Mouse (Mus musculus): ENCODE measurements around the gene Thsd7b.
"Not testable (repeated sequence)": the region's sequence is repeated elsewhere in the genome, so short reads cannot be mapped to it uniquely, and the experiment has no call there.

Gene Thsd7b

DNA sequence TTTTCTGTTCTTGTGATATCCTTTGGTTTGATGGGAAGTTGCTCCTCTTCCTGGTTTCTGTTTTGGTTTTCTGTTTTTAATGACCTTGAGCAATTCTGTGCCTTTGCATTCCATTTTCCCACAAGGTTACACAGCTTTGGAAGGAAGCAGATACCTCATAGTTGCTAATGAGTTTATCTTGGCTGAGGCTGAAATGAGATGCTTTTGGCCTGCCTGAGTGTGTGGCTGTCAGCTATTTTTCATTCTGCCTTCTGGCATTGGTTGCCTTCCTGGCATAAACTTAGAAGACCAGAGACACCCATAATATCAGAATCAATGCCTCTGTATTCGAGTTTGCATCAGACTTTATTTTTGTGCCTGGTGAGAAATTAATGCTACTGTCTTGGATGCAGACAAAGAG is 614.8 kb downstream of the Thsd7b start:
- DNase-seq = no peak

DNA sequence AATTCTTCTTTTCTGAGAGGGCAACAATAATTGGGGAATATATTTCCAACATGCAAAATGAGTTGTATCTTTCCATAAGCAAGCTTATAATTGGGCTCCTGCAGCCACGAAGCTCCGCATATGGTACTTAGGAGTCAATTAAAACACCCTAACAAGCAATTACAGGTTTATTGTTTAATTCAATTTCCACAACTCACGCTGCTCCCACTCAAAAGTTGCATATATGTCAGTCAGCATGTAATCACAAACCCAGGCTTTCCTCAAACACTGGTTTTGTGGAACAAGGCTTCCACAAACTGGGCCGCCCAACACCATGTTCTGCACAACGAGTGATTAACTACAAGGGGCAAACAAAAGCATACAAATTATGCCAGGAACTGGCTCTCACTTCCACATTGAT is 625.0 kb downstream of the Thsd7b start:
- no peak for DNase-seq

DNA sequence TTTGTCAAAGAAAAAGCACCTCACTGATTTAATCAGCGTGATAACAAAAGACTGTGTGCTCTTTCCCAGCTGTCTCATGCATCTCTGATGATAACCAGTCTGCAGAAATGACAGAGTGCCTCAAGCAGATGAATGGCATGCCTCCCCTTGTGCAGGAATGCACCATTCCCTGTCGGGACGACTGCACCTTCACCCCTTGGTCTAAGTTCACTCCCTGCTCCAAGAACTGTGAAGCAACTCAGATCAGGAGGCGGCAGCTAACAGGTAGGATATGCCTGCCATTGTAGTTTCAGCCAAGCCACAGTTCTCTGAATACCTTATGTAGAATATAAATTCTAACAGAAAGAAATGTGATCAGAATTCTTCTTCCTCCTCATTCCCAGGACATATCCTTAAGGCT is 642.4 kb downstream of the Thsd7b start:
- no peak for DNase-seq

DNA sequence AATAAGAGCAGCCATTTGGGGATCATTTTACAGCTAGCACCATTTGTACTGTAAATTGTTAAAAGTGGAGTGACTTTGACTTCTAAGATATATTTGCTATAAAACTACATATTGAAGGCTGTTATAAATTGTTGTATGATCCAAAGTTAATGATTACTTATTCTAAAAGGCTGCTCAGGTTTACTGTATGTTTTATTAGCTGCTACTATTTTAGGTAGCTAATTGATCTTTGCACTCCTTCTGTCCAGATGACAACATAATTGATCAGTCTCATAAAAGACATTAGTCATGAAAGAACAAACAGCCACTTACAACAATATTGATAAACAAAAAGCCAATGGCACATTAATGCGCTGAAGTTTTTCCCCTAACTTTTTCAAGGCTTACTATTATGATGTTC is 644.5 kb downstream of the Thsd7b start:
- DNase-seq = no peak

GRCm38 (mm10) chr1:129919385-129919784 is 646.3 kb downstream of the Thsd7b start:
- DNase-seq = peak in 1 of 2 experiments; percentile 8

DNA sequence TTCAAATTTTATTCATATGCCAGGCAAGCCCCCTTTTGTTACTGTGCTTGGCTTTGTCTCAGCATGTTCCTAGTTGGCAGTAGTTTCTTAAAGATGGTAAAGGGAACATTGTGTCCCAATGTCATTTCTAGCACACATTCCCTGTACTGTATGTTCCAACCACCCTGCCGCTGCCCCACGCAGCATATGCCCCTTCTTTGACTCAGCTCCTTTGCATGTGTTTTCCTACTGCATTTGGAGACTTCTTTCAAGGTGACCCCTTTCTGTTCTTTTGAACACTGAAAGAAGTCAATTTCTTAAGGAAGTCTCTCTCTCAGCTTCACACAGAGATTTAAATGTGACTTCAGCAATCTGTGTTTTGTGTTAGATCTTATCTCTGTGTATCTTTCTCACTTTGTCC is 657.9 kb downstream of the Thsd7b start:
- DNase-seq = no peak

GRCm38 (mm10) chr1:129943116-129943515 is 670.0 kb downstream of the Thsd7b start:
- no peak for DNase-seq

- DNase-seq = no peak
Measured at GRCm38 (mm10) chr1:129947026-129947425, 673.9 kb downstream of the Thsd7b start.

DNA sequence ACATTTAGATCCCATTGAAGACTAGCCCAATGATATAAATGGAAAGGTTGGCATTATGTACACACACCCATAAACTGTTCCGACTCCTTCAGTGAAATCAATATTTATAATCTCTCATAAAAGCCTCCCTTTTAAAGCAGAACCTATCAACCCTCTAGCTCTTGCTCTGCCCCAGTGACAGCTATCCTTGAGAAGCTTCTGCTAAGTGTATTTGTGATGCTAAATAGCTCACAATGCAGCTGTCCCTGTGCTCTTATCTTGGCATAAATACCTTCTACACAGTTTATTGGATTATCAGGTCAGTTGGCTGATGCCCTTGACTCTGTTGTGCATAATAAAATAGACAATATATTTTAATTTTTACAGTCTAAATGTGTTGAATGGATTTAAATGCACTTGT is 682.4 kb downstream of the Thsd7b start:
- no peak for DNase-seq

- no peak for DNase-seq
Measured at GRCm38 (mm10) chr1:129956625-129957024, 683.5 kb downstream of the Thsd7b start.

GRCm38 (mm10) chr1:129959352-129959751 is 686.2 kb downstream of the Thsd7b start:
- not testable (repeated sequence) for DNase-seq

- DNase-seq = no peak
Measured at GRCm38 (mm10) chr1:129963166-129963565, 690.1 kb downstream of the Thsd7b start.

GRCm38 (mm10) chr1:129989247-129989646 is 716.1 kb downstream of the Thsd7b start:
- DNase-seq = not testable (repeated sequence)

DNA sequence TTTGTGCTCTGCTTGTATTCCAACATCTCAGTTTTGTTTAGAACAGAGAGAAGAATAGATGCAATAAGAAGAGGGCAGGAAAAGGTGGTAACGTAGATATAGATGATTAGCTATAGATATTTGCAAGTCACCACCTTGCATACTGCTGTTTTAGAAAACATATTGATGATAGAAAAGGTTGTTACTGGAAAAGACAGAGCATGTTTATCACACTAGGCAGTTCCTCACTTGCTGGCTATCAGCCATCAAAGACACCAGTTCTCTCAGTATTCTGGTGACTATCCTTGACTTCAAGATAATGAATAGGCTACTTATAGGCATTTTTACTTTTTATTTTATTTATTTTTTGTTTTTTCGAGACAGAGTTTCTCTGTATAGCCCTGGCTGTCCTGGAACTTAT is 717.7 kb downstream of the Thsd7b start:
- no peak for DNase-seq

DNA sequence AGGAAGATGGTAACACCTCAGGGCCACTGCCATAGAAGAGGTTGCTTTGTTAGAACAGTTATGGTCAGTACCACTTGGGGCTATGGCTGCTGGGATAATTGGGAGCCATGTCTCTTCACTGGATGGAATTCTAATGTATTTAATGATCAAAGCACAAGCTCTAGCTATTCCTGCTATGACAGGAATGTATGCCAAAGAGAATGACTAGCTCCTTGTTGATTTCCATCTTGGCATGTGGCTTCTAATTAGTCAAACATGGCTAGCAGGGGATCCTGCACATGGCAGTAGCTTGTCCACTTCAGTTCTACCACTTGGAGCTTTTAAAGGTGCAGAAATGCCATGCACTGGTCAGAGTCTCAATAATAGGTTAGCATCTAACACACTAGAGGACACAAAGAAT is 781.9 kb downstream of the Thsd7b start:
- no peak for DNase-seq

GRCm38 (mm10) chr1:130062105-130062504 is 789.0 kb downstream of the Thsd7b start:
- no peak for DNase-seq

GRCm38 (mm10) chr1:130066193-130066959 is 793.3 kb downstream of the Thsd7b start:
- DNase-seq = no peak

DNA sequence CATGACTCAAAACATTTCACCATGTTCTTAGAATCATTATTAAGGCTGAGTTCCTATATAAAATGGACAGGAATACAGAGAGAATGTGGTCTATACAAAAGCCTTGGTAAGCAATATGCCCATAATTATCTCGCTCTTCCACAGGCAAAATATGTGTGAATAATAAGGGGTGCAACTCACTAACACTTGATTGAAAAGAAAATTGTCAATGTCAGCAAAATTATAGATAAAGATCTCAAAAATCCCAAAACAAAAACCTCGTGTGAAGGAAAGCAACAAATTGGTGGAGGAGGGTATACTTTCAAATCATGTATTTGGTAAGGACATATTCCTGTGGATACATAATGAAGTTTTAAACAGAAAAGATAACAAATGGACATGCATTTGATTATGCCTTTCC is 810.7 kb downstream of the Thsd7b start:
- no peak for DNase-seq

GRCm38 (mm10) chr1:130085207-130085606 is 812.1 kb downstream of the Thsd7b start:
- DNase-seq = no peak

- no peak for DNase-seq
Measured at GRCm38 (mm10) chr1:130085910-130086309, 812.8 kb downstream of the Thsd7b start.

DNA sequence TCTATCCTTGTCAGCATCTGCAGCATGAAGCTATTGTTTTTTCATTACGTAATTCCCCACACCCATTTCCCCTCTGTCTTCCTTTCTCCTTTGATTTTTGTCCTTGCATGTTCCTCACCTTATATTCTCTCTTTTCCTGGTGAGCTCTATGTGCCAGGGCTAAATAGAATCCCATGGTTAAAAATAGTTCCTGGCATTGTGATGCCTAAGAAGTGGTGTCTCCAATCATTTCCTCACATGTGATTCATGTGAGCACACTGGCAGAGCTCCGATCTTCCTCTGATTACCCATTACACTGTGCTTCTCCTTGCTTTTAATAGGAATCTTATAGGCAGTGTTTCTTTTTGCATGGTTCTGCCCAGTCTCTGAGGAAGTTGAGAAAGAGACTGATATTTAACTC is 826.1 kb downstream of the Thsd7b start:
- DNase-seq = no peak

- no peak for DNase-seq
Measured at GRCm38 (mm10) chr1:130112580-130113314, 839.6 kb downstream of the Thsd7b start.

DNA sequence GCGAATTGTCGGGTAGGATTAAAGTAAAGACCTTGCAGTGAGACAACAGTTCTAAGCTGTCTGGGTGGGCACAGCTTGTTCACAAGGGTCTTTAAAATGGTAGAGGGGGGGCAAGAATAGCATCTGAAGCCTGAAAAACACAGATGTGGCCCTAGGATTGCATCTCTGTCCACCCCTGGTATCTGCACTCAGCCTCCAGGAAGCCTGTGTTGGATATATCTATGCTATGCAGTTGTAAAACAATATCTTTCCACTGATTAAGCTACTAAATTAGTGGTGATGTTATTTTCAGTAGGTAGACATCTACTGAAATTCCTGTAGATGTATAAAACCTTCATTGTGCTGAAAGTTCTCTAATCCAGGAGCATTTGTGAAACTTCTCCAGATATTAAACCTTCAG is 840.4 kb downstream of the Thsd7b start:
- DNase-seq = no peak

DNA sequence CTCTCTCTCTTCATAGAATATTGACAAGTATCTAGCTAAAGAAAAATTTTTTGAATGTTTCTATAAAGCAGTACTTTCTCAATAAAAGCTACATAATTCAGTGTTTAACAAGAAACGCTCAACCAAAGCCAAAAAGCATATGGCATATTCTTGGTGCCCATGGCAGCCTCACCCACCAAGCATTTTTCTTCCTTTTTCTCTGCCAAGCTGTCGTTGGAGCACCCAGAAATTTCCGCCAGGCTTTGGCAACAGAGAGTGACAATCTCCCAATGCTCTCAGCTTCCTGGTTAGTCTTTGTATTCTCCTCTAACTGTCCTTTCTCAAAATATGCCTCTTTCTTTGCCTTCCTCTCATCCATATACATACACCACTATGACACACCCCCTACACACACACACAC is 857.8 kb downstream of the Thsd7b start:
- no peak for DNase-seq
